Mouse (Mus musculus) thymus, adult 2 months (tissue): ENCODE data around the gene Agbl4.

Experiments
- CTCF ChIP-seq: fragments of 200-500 bp; IDR thresholded peaks from 2 replicates; pipeline ENCODE4 v1.5.1; 2012; ENCODE audit warnings: mild to moderate bottlenecking, control low read depth, low read length, moderate library complexity, borderline replicate concordance; ENCODE audit not compliant: control insufficient read depth, poor library complexity, insufficient read depth; ENCODE audit errors: extremely low read depth
- POLR2A ChIP-seq: fragments of 200-500 bp; IDR thresholded peaks from 2 replicates; pipeline ENCODE4 v1.6.1; 2012; ENCODE audit warnings: mild to moderate bottlenecking, low read length, control low read depth, moderate library complexity; ENCODE audit not compliant: control insufficient read depth, poor library complexity, insufficient read depth; ENCODE audit errors: extremely low read depth

DNA sequence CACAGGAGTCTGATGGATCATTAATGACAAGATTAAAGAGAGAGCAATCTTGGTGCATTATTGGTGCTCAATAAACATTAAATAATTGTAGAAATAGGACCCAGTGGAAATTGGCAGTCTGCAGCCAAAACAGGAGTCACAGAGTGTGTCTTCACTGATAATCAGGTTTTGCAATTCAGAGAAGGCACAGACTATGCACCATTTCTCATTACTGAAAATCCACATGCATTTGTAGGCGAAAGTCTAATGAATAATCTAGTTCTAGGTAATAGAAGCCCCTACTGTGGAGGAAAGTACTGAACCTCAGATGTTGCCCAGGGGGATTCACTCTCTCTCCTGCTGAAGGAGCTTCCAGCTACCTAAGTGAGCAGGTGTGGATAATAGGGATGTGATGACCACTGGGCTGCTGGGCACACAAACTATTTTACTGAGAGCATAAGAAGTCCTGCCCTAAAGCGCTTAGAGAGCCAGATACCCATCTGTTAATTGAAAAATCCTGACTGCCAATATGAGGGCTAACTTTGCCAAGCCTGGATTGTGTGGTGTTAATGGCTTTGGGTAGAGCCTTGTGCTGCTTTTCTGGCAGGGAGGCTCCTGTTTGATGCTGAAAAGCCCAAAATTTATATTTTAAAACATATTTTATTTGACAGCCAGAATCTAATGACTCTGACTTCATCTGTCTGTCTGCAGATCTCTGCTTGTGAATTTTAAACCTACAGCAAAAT lies 482.4 kb downstream of the Agbl4 start:
- TF ChIP-seq POLR2A (no peak), CTCF (no peak)
